Mouse (Mus musculus): ENCODE results near the gene Pdxk. TPM values are rescaled to one million over a fixed set of nuclear protein-coding genes. Genes with fewer than 3 reads are reported as not detected.
"Not testable (repeated sequence)": the region's sequence is repeated elsewhere in the genome, so short reads cannot be mapped to it uniquely, and the experiment has no call there.

The Pdxk gene
- total RNA-seq (2014; fragmentation: Nextera tagmentation) (37.2 and 42.3 TPM in 2 replicates), total RNA-seq (2017) (15.2 and 23.4 TPM in 2 replicates)

DNA sequence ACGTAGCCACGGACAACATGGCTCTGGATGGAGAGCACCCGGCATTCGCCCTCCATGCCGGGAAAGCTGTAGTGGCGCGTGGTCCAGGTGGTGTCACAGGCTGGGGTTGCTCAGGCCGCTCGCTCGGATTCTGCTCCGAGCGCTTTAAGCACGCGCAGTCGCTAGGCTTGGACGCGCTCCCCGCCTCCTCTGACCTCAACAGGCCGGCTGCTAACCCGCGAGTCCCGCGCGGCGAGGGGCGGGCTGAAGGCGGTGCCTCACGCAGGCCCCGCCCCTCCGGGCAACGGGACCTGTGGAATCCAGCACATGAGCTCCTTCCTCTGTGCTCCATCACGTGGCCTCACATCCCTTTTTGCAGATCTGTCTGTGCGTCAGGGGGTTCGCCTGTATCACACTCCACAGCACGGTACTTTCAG, at the start of gene Pdxk:
Gene Pdxk, minus strand, starts transcription at position 184 of the 416 bp plus-strand sequence.
- peak; percentile 84 for ATAC-seq (replicated peaks; ENCODE audit: poor library complexity, severe bottlenecking)

GRCm38 (mm10) chr10:78502986-78503733, 38.4 kb upstream of the Pdxk start:
- ATAC-seq (replicated peaks; ENCODE audit: poor library complexity, severe bottlenecking) = no peak

DNA sequence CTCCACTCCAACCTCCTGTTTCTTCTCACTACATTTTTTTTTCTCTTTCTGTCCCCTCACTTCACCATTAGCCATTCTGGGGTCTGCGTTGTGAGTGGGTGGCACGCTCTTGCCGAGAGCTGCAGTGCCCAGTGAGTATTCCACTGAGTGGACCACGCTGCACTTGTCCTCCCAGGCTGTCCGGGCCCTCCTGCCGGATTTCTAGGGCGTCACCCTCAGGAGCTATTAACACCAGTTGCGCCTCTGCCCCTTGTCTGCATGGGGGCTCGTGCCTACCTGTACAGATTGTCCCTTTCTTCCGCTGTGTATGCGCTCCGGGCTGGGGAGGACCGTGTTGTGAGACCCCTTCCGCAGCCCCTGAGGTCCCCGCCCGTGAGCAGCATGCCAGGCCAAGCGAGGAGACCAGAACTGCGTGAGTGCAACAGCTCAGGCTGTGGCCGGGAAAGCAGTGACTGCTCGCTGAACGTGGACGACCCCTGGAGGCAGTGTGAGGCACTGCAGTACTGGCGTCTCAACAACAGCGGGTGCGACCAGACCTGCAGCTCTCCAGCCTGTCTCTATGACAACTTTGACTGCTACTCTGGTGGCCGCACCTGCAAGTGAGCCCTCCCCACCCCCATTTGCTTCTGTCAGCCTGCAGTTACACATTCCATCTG, 22.8 kb upstream of the Pdxk start:
- peak; percentile 97 for ATAC-seq (replicated peaks; ENCODE audit: poor library complexity, severe bottlenecking)

GRCm38 (mm10) chr10:78486871-78487270, 22.1 kb upstream of the Pdxk start:
- ATAC-seq (replicated peaks; ENCODE audit: poor library complexity, severe bottlenecking) = no peak

GRCm38 (mm10) chr10:78485369-78485768, 20.6 kb upstream of the Pdxk start:
- ATAC-seq (replicated peaks; ENCODE audit: poor library complexity, severe bottlenecking) = not testable (repeated sequence)

GRCm38 (mm10) chr10:78481928-78482499, 17.2 kb upstream of the Pdxk start:
- ATAC-seq (replicated peaks; ENCODE audit: poor library complexity, severe bottlenecking) = peak; percentile 81

- peak; percentile 44 for ATAC-seq (replicated peaks; ENCODE audit: poor library complexity, severe bottlenecking)
Observed at GRCm38 (mm10) chr10:78480954-78481927, 16.5 kb upstream of the Pdxk start.

DNA sequence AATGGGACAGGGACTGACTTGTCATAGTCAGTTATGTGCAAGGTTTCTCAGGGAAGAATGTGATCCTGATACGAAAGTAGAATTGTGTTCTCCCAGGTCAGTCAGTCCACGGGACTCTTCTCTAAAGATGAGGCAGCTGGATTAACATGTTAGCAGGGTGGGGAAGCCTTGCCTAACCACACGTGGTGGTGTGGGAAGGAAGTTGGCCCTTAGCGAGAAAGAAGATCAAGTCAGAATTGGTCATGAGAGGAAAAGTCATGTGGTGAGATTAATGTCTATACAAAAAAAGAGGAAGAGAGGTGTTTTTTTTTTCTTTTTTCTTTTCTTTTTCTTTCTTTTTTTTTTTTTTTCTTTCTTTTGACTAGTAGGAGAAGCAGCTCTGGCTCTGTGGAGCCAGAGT, 12.0 kb upstream of the Pdxk start:
- peak; percentile 90 for ATAC-seq (replicated peaks; ENCODE audit: poor library complexity, severe bottlenecking)

DNA sequence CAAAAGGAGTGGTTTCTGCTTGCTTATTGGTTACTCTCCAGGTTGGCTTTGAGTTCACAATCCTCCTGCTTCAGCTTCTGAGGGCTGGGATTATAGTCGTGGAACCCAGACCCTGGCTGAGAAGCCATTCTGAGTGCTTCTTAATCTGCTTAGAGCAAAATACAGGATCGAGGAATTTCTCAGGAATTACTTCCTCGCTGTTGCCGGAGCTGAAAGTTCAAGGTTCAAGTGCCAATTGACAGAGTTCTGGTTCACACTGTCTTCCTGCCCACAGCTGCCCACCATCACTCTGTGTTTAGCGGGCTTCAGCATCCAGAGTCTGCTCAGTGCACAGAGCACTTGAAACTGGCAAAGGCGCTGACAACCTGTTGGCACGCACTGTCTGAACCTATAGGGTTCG, 10.0 kb upstream of the Pdxk start:
- no peak for ATAC-seq (replicated peaks; ENCODE audit: poor library complexity, severe bottlenecking)

DNA sequence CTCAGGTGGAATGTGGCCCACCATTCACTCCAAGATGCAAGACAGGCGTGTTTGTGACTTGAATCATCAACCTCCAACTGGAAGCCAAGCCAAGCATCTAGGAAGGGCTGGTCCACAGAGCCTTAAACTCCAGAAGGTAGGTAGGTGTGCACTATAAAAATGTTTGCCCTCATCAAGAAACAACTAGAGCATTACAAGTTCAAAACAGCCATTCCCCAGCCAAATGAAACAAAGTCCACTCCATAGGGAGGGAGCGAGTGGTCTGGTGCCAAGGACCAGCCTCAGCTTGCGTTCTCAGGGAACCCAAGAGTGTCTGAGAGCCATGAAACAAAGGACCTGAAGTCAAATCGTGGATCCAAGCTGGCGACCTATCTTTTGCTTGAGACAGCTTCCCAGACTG, 8.7 kb upstream of the Pdxk start:
- ATAC-seq (replicated peaks; ENCODE audit: poor library complexity, severe bottlenecking) = no peak

DNA sequence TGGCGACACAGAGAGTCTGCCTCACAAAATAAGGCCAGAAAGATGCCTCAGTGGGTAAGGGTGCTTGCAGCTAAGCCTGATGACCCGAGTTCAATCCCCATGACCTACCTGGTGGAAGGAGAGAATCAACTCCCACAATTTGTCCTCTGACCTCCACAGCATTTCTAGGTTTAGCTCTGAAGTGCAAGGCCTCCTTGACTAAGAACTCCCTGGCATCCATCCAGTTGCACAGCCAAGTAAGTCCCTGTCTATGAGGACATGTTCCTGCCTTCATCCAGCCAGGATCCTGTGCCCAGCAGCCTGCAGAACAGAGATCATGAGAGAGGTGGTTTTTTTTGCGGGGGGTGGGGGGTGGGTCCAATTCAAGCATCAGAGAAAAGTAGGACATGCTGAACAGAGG, 7.3 kb upstream of the Pdxk start:
- ATAC-seq (replicated peaks; ENCODE audit: poor library complexity, severe bottlenecking) = no peak

DNA sequence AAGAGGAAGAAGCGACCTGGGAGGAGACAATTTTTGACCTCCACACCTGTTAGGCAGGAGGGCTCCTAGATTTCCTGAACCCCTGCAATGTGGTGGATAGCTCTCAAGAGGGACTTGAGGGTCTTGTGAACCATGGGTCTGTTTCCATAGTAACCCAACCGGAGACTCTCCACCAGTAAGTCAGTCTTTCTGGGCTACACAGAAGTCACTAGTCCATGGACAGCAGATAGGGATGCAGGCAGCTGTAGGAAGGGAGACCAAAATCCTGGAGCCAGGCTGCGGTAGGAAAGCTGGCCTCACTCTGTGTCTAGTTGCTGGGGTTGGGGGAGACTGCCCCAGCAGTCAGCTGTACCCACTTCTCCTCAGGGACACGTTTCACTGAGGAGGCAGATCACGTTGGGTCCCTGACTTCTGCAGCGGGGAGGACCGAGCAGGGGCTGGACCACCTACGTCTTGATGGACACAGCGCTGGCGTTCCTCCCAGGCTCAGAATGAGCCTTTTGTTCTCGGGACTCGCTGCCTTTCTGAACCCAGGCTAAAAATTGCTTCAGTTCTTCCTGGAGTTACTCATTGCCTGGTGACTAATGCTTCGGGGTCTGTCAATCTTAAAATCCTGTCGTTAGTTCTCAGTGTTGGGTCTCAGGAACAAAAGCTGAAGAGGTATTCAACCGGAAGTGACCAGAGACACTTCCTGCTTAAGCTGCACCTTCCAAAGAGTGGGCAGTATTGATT, 6.0 kb upstream of the Pdxk start:
- ATAC-seq (replicated peaks; ENCODE audit: poor library complexity, severe bottlenecking) = peak; percentile 56

DNA sequence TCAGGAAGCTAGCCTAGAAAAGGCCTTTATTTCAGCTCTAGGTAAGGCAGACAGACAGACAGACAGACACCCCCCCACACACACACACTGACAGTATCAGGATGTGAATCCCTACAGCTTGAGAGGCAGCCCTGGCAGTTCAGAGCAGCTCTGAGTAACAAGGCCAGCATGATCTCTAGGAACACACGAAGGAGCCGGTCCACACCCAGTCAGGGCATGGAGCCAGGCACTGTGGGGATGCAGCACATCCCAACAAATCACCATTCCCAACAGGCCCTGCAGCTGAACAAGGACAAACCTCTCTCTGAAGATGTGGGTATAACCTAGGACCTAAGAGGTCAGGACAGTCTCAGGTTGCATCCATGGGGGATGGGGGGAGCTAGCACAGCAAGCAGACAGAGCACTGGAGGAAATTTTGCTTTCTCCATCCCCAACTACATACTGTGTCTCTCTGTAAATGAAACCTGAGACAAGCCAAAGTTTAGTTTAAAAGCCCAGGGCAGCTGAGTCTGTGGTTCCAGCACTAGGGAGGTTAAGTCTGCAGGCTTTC, 3.1 kb upstream of the Pdxk start:
- ATAC-seq (replicated peaks; ENCODE audit: poor library complexity, severe bottlenecking) = no peak

DNA sequence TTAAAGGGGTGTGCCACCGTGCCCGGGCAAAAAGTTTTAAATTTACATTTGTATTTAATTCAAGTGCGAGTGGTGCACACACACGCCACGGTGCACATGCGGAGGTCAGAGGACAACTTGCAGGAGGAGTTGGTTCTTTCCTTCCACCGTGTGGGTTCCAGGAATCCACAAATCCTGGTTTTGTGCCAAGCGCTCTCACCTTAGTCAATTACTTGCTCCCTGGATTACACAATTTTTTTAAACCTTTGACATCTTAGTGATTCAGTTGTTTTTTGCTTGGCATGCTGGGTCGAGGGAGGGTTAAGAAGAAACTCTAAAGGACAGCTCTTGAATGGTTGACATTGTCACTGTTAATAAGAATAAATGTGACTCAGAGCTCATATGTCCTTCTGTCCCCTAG, 1.9 kb upstream of the Pdxk start:
- no peak for ATAC-seq (replicated peaks; ENCODE audit: poor library complexity, severe bottlenecking)

- ATAC-seq (replicated peaks; ENCODE audit: poor library complexity, severe bottlenecking) = peak; percentile 53
Observed at GRCm38 (mm10) chr10:78465472-78465871, 697 bp upstream of the Pdxk start.

- ATAC-seq (replicated peaks; ENCODE audit: poor library complexity, severe bottlenecking) = no peak
Observed at GRCm38 (mm10) chr10:78464201-78464791, 479 bp downstream of the Pdxk start.

- no peak for ATAC-seq (replicated peaks; ENCODE audit: poor library complexity, severe bottlenecking)
Observed at GRCm38 (mm10) chr10:78463769-78464167, 1.0 kb downstream of the Pdxk start.

- no peak for ATAC-seq (replicated peaks; ENCODE audit: poor library complexity, severe bottlenecking)
Observed at GRCm38 (mm10) chr10:78462945-78463768, 1.6 kb downstream of the Pdxk start.

Data from granulocyte monocyte progenitor cell, adult 5-6 weeks (primary cell).